Mouse (Mus musculus): Measurements from ENCODE around the gene Cacna1d.

Cacna1d gene

GRCm38 (mm10) chr14:30168387-30168786 lies 322.9 kb downstream of the Cacna1d start:
- no peak for DNase-seq (ENCODE audit: low spot score in 2 of 2)

DNA sequence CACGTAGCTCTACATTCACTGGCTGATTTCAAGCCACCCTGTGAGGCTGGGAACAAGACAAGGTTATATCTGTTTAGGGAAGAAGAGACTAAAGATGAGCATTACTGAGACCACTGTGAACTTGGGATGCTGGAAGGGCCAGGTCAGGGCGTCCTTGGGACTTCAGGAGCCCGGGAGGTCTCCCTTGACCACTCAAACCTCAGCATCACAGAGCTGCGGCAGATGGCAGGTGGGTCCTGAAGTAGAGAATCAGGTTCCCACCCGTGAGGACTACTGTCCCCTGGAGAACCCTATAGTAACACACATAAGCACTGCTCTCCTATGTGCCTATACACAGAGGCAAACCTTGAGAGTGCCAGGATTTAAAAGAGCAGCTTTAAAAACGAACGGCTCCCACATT lies 323.6 kb downstream of the Cacna1d start:
- no peak for DNase-seq (ENCODE audit: low spot score in 2 of 2)

DNA sequence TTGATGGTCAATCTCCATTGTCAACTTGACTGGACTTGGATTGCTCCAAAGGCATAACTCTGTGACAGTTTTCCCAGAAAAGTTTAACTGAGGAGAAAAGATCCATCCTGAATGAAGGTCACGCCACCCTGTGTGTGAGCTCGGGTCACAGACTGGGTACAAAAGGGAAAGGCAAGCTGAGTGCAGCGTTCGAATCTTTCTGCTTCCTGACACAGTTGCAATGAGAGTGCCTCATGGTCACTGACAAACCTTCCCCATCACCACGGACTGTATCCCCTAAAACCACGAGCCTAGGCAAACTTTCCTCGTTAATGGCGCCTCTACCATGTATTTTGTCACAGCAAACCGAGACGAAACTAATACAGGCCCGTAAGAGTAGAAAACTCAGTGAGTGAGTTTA lies 325.2 kb downstream of the Cacna1d start:
- no peak for DNase-seq (ENCODE audit: low spot score in 2 of 2)

GRCm38 (mm10) chr14:30163733-30164708 lies 327.2 kb downstream of the Cacna1d start:
- peak; percentile 67 to 79 for DNase-seq (ENCODE audit: low spot score in 2 of 2)

- DNase-seq (ENCODE audit: low spot score in 2 of 2), result no peak
Measured at GRCm38 (mm10) chr14:30147774-30148173, 343.5 kb downstream of the Cacna1d start.

DNA sequence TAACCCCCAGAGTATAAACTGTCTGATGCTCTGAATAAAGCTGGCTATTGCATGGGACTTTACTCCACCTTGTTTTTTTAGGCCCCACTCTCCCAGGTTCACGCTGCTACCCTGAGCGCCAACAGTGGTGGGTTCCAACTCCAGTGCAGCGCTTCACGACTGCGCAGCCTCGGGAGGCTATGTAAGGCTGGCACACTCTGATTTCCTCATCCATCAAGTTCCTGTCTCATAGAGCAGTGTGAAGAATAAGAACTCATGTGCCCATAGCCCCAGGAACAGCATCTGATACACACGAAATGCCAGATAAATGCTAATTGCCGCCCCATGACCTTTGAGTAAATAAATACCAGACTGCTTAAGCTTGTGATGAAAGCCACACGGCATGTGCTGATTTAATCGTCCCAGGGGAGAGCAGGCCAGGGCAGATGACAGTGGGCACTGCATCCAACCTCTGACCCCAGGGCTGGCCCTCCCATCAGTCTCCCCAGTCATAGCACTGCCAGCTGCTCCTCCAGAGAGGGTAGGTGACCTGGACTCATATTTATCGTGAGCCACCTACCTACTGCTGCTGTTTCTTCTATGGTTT lies 352.8 kb downstream of the Cacna1d start:
- DNase-seq (ENCODE audit: low spot score in 2 of 2), result no peak

DNA sequence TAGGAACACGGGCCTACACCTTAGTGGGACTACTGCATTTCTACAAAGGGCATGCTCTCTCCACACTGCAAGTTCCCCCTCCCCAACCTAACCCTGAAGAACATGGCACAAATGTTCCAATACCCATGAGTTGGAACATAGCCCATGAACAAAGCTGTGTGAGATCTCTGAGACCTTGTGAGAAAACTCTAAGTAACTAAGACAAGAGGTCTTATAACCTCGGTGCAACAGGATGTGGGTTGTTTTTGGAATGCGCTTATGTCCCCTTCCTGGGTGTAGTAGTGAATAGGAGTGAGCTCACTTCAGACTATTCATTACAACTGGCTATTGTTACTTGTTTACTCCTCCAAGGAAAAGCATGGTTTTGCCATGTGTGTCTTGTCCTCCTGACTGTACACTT lies 353.3 kb downstream of the Cacna1d start:
- DNase-seq (ENCODE audit: low spot score in 2 of 2), result no peak

GRCm38 (mm10) chr14:30136965-30137364 lies 354.3 kb downstream of the Cacna1d start:
- DNase-seq (ENCODE audit: low spot score in 2 of 2), result peak; percentile 89 to 93

- no peak for DNase-seq (ENCODE audit: low spot score in 2 of 2)
Measured at GRCm38 (mm10) chr14:30135351-30135750, 355.9 kb downstream of the Cacna1d start.

DNA sequence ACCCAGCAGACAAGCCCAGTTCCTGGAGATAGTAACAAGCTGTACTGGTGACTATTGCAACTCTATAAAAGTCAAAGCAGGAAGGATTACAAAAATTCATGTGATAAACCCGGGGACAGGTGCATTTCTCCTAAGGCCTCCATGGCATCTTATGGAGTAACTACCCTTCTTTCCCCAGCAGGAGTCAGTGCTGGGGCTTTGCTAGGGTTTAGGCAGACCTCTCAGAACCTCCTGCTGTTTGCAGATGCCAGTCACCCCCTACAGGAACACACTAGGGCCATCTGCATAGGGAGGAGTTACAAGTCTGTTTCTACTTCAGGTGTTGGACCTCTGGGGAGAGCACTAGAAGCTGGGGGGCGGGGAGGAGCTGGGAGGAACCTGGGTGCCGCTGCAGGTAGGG lies 357.6 kb downstream of the Cacna1d start:
- DNase-seq (ENCODE audit: low spot score in 2 of 2), result no peak

GRCm38 (mm10) chr14:30131256-30131655 lies 360.0 kb downstream of the Cacna1d start:
- DNase-seq (ENCODE audit: low spot score in 2 of 2), result no peak

- no peak for DNase-seq (ENCODE audit: low spot score in 2 of 2)
Measured at GRCm38 (mm10) chr14:30130092-30130491, 361.2 kb downstream of the Cacna1d start.

DNA sequence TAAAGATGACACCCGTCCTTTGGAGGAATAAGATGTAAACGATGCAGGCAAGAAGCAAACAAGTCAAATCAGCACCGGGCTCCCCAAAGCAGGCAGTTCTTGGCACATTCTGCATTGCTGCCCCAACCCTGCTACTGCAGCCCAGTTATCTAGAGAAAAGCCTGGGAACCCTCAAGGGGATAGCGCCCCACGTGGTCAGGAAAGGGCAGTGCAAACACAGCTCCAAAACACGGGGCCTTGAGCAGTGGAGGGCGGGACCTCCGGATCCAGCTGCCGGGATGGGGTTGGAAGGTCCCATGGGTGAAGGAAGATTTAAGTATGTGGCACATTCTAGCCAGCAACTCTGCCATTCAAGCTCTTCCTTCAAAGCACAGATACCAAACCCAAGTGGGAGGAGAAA lies 361.9 kb downstream of the Cacna1d start:
- DNase-seq (ENCODE audit: low spot score in 2 of 2), result no peak

- DNase-seq (ENCODE audit: low spot score in 2 of 2), result peak; percentile 77 to 80
Measured at GRCm38 (mm10) chr14:30124951-30125690, 366.1 kb downstream of the Cacna1d start.

GRCm38 (mm10) chr14:30120023-30120422 lies 371.2 kb downstream of the Cacna1d start:
- no peak for DNase-seq (ENCODE audit: low spot score in 2 of 2)

- DNase-seq (ENCODE audit: low spot score in 2 of 2), result no peak
Measured at GRCm38 (mm10) chr14:30113392-30114108, 377.7 kb downstream of the Cacna1d start.

DNA sequence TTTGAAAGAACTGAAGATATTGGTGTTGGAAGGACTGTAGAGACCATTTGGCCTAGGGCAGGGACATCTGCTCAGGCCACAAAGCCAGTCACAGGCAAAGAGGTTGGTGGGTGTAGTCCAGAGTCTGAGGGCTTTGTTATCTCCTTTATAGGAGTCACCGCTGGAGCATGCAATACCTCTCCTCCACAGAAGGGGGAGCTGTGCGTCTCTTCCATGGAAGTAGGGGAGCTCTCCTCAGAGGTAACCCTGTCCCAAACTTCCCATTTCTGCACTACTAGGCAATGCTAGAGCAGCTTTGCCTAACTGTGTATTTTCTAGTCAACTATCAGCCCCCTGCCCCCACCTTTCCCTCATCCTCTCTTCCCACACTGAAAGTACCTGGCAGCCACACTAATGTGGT lies 382.2 kb downstream of the Cacna1d start:
- no peak for DNase-seq (ENCODE audit: low spot score in 2 of 2)

DNA sequence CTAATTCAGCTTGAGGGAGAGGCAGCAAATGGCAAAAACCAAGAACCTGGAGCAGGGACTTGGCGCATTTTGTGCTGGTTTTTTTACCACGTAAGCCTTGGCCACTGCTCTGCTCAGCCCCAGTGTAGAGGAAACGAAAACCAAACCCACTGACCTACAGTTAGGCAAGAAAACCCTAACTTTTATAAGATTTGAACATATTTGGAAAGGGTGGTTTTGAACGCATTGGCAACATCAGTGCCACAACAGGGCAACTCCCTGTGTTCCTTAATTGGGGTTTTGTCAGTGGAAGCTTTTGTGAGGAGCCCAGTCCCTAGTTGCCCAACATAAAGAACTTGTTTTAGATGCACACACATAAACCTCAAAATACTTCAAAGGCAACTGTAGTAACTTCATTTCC lies 384.7 kb downstream of the Cacna1d start:
- DNase-seq (ENCODE audit: low spot score in 2 of 2), result no peak

DNA sequence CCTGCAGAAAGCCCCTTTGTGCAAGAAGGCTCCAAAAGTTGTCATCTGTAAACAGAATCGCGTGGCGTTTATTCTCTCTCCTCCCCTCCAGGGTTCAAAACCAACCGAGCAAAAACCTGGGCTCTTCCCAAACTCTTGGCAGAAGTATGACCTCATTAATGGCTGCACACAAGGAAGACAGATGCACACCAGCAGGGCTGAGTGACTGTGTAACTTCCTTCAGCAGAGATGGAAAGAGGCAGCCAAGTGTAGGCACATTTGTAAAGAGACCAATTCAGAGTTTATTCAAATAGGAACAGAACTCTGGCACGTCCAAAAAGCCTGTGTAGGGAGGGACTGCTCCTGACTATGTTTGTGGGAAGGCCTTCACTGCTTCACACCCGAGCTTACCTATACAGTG lies 385.7 kb downstream of the Cacna1d start:
- no peak for DNase-seq (ENCODE audit: low spot score in 2 of 2)

- DNase-seq (ENCODE audit: low spot score in 2 of 2), result no peak
Measured at GRCm38 (mm10) chr14:30103946-30104536, 387.2 kb downstream of the Cacna1d start.

DNA sequence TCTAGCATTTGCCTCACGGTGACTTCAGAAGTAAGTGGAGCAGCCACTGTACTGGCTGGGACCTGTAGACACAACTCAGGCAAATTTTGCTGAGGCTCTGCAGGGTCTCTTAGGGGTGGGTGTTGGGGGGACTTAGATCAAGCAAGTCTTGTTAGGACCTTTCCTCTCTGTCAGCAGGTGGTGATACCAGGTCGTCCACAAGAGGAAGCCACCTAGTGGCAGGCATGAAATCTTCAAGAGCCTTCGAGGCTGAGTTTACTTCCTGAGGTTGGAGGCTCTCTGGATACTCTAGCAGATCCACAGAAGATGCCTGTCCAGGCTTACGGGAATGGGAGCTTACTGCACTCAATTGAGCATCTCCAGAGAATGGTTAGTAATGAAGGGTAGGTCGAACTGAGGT lies 394.0 kb downstream of the Cacna1d start:
- DNase-seq (ENCODE audit: low spot score in 2 of 2), result no peak

Measured in right cerebral cortex, adult 2 months (tissue).